Comparison of ENCODE assay signal across 8 mouse cellular contexts in the genomic region with DNA sequence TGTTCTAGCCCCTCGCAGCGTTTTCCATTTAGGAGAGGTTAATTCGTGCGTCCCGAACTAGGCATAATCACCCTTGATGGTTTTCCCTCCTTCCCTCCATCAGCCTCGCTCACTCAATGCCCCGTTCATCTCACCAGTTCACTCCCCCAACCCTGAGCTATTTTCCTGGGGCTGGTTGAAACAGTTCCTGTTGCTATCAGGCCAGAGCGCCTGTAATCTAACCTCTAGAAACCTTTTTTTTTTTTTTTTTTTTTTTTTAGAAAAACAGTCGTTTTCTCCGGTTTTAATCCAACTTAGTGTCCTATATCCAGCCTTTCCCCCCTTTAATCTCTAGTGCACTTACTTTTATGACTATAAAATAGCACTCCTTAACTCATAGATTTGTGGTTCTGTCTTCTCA. TPM values are rescaled to one million over a fixed set of nuclear protein-coding genes. Genes with fewer than 3 reads are reported as not detected.
DNase-seq lines count a peak whose midpoint lies in the region; ATAC-seq and TF ChIP-seq lines count a peak whose summit lies in the region.

No protein-coding gene starts in this region.

- H3K4me1 ChIP-seq in kidney, embryonic 16.5 days (ENCODE audit: insufficient read depth, low read length): peaks cover 14% of the 10 kb centered on the region; the same call in 1 of the 2 replicates
- peaks cover 11% of the 10 kb centered on the region for H3K4me1 ChIP-seq in bone marrow macrophage, adult 2 months (ENCODE audit: control insufficient read depth, insufficient read depth, low read length)
- H3K4me1 ChIP-seq in hindbrain, embryonic 14.5 days (replicated peaks; ENCODE audit: control insufficient read depth, insufficient read depth, low read length): peaks cover 5% of the 10 kb centered on the region; the same call in 1 of the 2 replicates
- peaks cover 10% of the 10 kb centered on the region; the same call in 1 of the 2 replicates for H3K4me1 ChIP-seq in midbrain, embryonic 14.5 days (ENCODE audit: control insufficient read depth, insufficient read depth, low read length)

- intact Hi-C loops in left cerebral cortex, postnatal 14 days (cut with DNase I): no loop called here

- no peak for TF ChIP-seq POLR2A in bone marrow macrophage, adult 2 months (IDR thresholded peaks at IDR 0.05; ENCODE audit: borderline replicate concordance, low read depth, low read length)

- DNase-seq in kidney, postnatal 25 days: no peak
- no peak for DNase-seq in hindbrain, embryonic 14.5 days (ENCODE audit: low spot score)
- DNase-seq in midbrain, embryonic 14.5 days: no peak
- DNase-seq in left cerebral cortex, postnatal 14 days (ENCODE audit: low spot score in 2 of 2): no peak
- DNase-seq in frontal cortex, postnatal 36 days (ENCODE audit: low spot score in 2 of 2): no peak

- peak overlapping the region; percentile 86 for H3K4me2 ChIP-seq in kidney, embryonic 16.5 days (replicated peaks; ENCODE audit: low read depth, low read length)
- H3K4me2 ChIP-seq in hindbrain, embryonic 14.5 days (replicated peaks): peak overlapping the region; percentile 58
- peak overlapping the region; percentile 82 for H3K4me2 ChIP-seq in midbrain, embryonic 14.5 days (ENCODE audit: low read length)

- no peaks in the 10 kb centered on the region for H3K27me3 ChIP-seq in kidney, embryonic 16.5 days (ENCODE audit: insufficient read depth, low read length)
- H3K27me3 ChIP-seq in hindbrain, embryonic 14.5 days (ENCODE audit: control insufficient read depth, insufficient read depth, low read length): no peaks in the 10 kb centered on the region
- no peaks in the 10 kb centered on the region for H3K27me3 ChIP-seq in midbrain, embryonic 14.5 days (ENCODE audit: control insufficient read depth, insufficient read depth, low read length)

- H3K36me3 ChIP-seq in kidney, embryonic 16.5 days (ENCODE audit: insufficient read depth, low read length): no peaks in the 10 kb centered on the region
- H3K36me3 ChIP-seq in hindbrain, embryonic 14.5 days (replicated peaks; ENCODE audit: control insufficient read depth, insufficient read depth): no peaks in the 10 kb centered on the region
- no peaks in the 10 kb centered on the region for H3K36me3 ChIP-seq in midbrain, embryonic 14.5 days (ENCODE audit: control insufficient read depth, insufficient read depth, low read length)

- TF ChIP-seq CTCF in bone marrow macrophage, adult 2 months (IDR thresholded peaks at IDR 0.05; ENCODE audit: low read depth, low read length): no peak

- peak overlapping the region; percentile 75 for H3K4me3 ChIP-seq in kidney, embryonic 16.5 days (ENCODE audit: low read length)
- peak overlapping the region; percentile 89 for H3K4me3 ChIP-seq in bone marrow macrophage, adult 2 months (ENCODE audit: insufficient read depth, low read length)
- peak overlapping the region; percentile 55 for H3K4me3 ChIP-seq in hindbrain, embryonic 14.5 days (replicated peaks; ENCODE audit: low read length)
- peak overlapping the region; percentile 80 for H3K4me3 ChIP-seq in midbrain, embryonic 14.5 days (replicated peaks; ENCODE audit: low read depth, low read length)

- no peak overlapping the region for H3K27ac ChIP-seq in kidney, embryonic 16.5 days (ENCODE audit: low read length)
- no peak overlapping the region for H3K27ac ChIP-seq in bone marrow macrophage, adult 2 months (ENCODE audit: insufficient read depth, low read depth, low read length)
- no peak overlapping the region for H3K27ac ChIP-seq in hindbrain, embryonic 14.5 days
- peak overlapping the region; percentile 91; the same call in 1 of the 2 replicates for H3K27ac ChIP-seq in midbrain, embryonic 14.5 days (replicated peaks; ENCODE audit: low read depth, low read length)

- no peaks in the 10 kb centered on the region for H3K9me3 ChIP-seq in kidney, embryonic 16.5 days (ENCODE audit: low read length)
- H3K9me3 ChIP-seq in hindbrain, embryonic 14.5 days (ENCODE audit: control insufficient read depth, low read length): no peaks in the 10 kb centered on the region
- H3K9me3 ChIP-seq in midbrain, embryonic 14.5 days (ENCODE audit: control insufficient read depth, low read length): no peaks in the 10 kb centered on the region

- peak overlapping the region; percentile 67 for H3K9ac ChIP-seq in kidney, embryonic 16.5 days (replicated peaks; ENCODE audit: low read length)
- peak overlapping the region; percentile 68 for H3K9ac ChIP-seq in hindbrain, embryonic 14.5 days
- H3K9ac ChIP-seq in midbrain, embryonic 14.5 days (replicated peaks; ENCODE audit: low read length): peak overlapping the region; percentile 68

- 3% methylated on average over 10 of the region's 10 CpGs for WGBS in kidney, embryonic 16.5 days
- WGBS in hindbrain, embryonic 14.5 days: 4% methylated on average over 10 of the region's 10 CpGs
- WGBS in midbrain, embryonic 14.5 days: 4% methylated on average over 10 of the region's 10 CpGs

- no peak for ATAC-seq in kidney, embryonic 16.5 days (ENCODE audit: low FRiP score, low TSS enrichment)
- no peak for ATAC-seq in hindbrain, embryonic 14.5 days (ENCODE audit: low FRiP score)
- no peak for ATAC-seq in midbrain, embryonic 14.5 days (ENCODE audit: low FRiP score, low TSS enrichment)
- ATAC-seq in megakaryocyte-erythroid progenitor cell, adult 5-6 weeks (replicated peaks; ENCODE audit: low FRiP score, low TSS enrichment, poor library complexity, severe bottlenecking): no peak

RNA-seq across cellular contexts. Expression of a gene that starts 0.8 kb away (rescaled TPM):
- polyA plus RNA-seq in kidney, embryonic 16.5 days (2015; fragmentation: Nextera tagmentation; extraction: Ambion mirVana): 2.8 TPM in 2 replicates
- polyA plus RNA-seq in bone marrow macrophage, adult 2 months (2012; ENCODE audit: insufficient read depth, insufficient read length, missing spikeins): 14.0 and 14.2 TPM in 2 replicates
- 3.2 and 3.3 TPM in 2 replicates for polyA plus RNA-seq in hindbrain, embryonic 14.5 days (2014; fragmentation: Nextera tagmentation; extraction: Ambion mirVana)
- 3.9 and 4.3 TPM in 2 replicates for polyA plus RNA-seq in midbrain, embryonic 14.5 days (2014; fragmentation: Nextera tagmentation; extraction: Ambion mirVana)
- 6.2 and 11.7 TPM in 2 replicates for total RNA-seq in megakaryocyte-erythroid progenitor cell, adult 5-6 weeks (2014; fragmentation: Nextera tagmentation)
- 10.4 and 12.9 TPM in 2 replicates for total RNA-seq in megakaryocyte-erythroid progenitor cell, adult 5-6 weeks (2017)
- 10 to 100 TPM; 14.2 to 14.6 TPM for total RNA-seq in left cerebral cortex, postnatal 14 days (2021)

RNA-seq across cellular contexts. Expression of a gene that starts 38.4 kb away (rescaled TPM):
- 11.9 and 12.4 TPM in 2 replicates for polyA plus RNA-seq in kidney, embryonic 16.5 days (2015; fragmentation: Nextera tagmentation; extraction: Ambion mirVana)
- 4.3 and 6.9 TPM in 2 replicates for polyA plus RNA-seq in bone marrow macrophage, adult 2 months (2012; ENCODE audit: insufficient read depth, insufficient read length, missing spikeins)
- 5.4 and 5.7 TPM in 2 replicates for polyA plus RNA-seq in hindbrain, embryonic 14.5 days (2014; fragmentation: Nextera tagmentation; extraction: Ambion mirVana)
- polyA plus RNA-seq in midbrain, embryonic 14.5 days (2014; fragmentation: Nextera tagmentation; extraction: Ambion mirVana): 4.2 and 5.5 TPM in 2 replicates
- 7.1 and 10.0 TPM in 2 replicates for total RNA-seq in megakaryocyte-erythroid progenitor cell, adult 5-6 weeks (2014; fragmentation: Nextera tagmentation)
- 3.9 and 10.9 TPM in 2 replicates for total RNA-seq in megakaryocyte-erythroid progenitor cell, adult 5-6 weeks (2017)
- 1 to 10 TPM; 5.4 to 6.0 TPM for total RNA-seq in left cerebral cortex, postnatal 14 days (2021)
